Mouse (Mus musculus) monocyte, adult 2 months (primary cell): ENCODE data around the gene Tnip3.

ENCODE experiments used
- DNase-seq, 2 experiments: peaks; one replicate each; pipeline ENCODE4 v3.0.0; 2022; ENCODE audit warnings: low spot score in 2 of 2, low read depth in 1 of 2

Tnip3 gene

GRCm38 (mm10) chr6:65525192-65525591, at the start of gene Tnip3:
Tnip3 (plus strand) TSS chr6:65525313.
- DNase-seq = no peak

DNA sequence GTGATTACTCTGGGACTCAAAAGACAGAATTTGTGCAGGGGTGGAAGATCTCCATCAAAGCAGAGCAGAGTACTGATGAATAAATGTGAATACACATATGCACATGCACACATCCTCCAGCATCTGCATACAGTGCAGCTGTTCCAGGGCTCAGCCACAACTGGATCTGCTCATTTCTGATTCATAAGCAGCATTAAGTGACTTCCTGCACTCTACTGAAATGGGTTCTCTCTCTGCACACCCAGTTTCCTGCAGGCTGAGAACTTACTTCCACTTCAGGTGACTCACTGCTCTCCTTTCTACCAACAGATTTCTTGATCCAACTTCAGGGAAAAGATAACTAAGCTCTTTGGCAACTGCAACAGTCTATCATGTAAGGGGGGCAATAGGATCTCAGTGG, 26.3 kb upstream of the Tnip3 start:
- no peak for DNase-seq

GRCm38 (mm10) chr6:65510051-65510669, 15.0 kb upstream of the Tnip3 start:
- DNase-seq = peak in 1 of 2 experiments; percentile 45

DNA sequence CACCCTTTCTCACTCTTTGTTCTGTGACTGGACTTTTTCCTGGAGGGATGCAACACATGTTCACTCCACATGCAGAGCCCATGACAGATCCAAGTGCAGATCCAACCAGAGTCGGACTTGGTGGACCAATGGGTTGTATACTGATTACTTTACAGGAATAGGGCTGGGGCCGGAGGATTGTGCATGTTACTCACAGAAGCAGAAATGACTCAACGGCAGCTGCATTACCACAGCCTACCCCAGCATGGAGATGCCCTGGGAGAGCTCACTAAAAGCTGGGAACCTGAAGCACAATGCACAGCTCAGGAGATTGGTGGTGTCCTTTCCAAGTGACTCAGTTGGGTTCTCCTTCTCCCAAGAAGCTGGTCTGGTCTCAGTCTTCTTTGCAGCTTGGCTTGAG, 11.3 kb upstream of the Tnip3 start:
- no peak for DNase-seq

GRCm38 (mm10) chr6:65516759-65517158, 8.4 kb upstream of the Tnip3 start:
- DNase-seq = no peak

GRCm38 (mm10) chr6:65520821-65521220, 4.3 kb upstream of the Tnip3 start:
- no peak for DNase-seq

DNA sequence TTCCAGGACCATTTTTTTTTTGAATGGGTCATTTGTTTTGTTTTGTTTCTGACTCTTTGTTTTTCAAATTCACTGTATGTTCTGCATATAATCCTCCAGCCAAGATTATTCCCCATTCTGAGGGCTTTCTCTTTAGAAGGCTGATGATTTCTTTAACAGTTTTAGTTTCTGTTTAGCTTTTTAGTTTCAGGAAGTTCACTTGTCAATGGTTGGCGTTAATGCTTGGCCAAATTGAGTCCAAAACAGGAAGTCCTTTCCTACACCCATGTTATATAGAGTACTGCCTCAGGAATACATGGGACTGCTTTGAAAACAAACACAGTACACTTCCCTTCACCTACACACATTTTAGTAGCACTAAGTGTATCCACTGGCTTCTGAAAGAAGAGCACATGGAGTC, 2.8 kb downstream of the Tnip3 start:
- DNase-seq = no peak

- DNase-seq = no peak
Observed at GRCm38 (mm10) chr6:65531232-65531848, 6.2 kb downstream of the Tnip3 start.

DNA sequence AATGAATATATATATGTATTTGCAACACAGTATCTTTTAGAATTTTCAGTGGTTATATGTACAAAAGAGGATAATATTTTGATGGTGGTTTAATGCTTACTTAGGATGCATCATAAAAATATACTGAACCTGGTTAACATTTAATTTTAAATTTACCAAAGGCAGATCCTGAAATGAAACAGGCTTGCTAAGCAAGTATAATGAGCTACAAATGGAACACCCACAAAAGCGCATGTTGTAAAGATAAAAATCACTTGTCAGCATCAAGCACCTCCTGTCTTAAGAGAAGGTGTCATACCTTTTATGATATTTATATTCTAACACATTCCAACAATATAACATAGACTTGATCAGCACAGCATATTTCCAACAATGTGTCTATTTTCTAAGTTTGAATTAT, 8.6 kb downstream of the Tnip3 start:
- no peak for DNase-seq

- DNase-seq = no peak
Observed at GRCm38 (mm10) chr6:65537327-65537884, 12.3 kb downstream of the Tnip3 start.

GRCm38 (mm10) chr6:65538022-65538652, 13.0 kb downstream of the Tnip3 start:
- no peak for DNase-seq

GRCm38 (mm10) chr6:65538921-65539320, 13.8 kb downstream of the Tnip3 start:
- no peak for DNase-seq

DNA sequence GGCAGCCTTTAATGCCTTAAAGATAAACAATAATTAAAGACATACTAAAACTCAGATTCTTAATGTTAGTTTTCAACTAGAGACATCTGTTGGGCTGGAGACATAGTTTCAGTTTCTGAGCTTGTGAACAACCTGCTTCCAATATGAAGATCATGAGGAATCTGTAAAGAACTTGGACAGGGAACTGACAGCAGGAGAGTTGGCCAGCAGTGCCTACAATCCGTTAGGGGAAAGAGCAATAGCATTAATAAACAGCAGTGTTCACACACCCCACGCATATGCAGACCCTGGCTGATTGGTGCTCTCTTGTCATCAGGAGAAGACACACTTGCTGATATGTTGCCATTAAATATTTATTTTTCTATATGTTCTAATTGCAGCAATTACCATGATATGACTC, 15.0 kb downstream of the Tnip3 start:
- DNase-seq = no peak

DNA sequence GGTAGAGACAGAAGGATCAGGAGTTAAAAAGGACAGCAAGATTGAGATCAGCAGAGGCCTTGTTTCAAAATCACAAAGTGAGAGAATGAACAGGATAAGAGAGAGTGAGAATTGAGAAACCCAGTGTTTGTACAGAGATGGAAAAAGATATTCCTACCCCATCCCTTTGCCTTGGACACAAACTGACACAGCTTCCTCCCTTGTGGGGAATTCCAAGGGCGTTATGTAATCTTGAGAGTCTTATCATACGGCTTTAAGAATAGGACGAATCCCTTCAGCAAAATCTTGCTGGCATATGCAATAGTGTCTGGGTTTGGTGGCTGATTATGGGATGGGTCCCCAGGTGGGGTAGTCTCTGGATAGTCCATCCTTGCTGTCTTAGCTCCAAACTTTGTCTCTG, 16.0 kb downstream of the Tnip3 start:
- DNase-seq = no peak

DNA sequence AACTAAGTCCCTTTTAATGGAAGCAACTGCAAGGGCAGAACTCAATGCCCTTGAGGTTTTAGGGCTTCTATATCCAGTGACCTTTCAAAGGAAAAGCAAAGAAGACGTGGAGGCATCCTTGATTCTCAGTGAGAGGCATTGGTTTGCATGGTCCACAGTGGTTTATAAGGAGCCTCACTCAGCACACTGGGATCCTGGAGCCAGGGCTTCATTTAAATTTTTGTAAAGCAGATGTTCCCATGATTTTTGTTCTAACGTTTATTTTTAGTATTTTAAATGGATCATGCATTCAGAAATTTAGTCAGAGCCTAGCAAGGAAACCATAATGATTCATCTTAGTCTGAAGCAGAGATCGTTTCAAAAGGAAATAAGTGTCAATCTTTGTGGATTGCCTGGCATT, 17.3 kb downstream of the Tnip3 start:
- DNase-seq = no peak

DNA sequence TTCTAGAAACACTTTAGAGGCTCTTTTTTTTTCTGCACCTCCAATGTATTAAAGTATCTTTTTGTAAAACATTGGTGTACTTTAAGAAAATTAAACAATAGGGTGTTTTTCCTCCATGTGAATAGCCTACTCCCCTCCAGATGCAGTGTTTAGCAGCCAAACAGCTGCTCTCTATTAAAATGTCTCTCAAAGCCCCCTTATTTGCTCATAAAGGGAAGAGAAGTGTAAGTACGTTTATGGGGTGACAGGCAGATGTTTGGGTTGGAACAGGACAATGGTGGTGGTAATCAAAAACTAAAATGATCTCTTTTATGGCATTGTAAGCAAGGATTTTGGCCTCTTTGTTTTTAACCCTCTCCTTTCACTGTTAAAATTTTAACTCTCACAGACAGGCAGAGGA, 17.8 kb downstream of the Tnip3 start:
- DNase-seq = no peak

GRCm38 (mm10) chr6:65563887-65564656, 39.0 kb downstream of the Tnip3 start:
- no peak for DNase-seq

DNA sequence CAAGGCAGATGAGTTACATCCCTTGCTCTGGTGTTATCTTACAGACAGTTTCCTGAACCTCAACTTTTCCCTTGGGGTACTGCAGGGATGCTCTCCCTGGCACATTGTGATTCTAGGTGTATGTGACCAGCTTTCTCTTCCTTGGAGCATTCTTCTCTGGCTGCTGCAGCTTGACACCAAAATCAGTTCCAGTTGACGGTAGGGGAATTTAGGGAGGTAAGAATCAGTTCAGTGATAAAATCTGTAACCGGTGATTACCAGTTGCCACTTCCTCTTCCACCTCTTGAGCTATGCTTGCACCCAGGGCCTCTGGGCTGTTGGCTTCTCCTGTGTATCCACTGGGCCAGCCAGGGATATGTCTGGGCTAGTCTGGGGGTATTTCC, 39.5 kb downstream of the Tnip3 start:
- DNase-seq = no peak

DNA sequence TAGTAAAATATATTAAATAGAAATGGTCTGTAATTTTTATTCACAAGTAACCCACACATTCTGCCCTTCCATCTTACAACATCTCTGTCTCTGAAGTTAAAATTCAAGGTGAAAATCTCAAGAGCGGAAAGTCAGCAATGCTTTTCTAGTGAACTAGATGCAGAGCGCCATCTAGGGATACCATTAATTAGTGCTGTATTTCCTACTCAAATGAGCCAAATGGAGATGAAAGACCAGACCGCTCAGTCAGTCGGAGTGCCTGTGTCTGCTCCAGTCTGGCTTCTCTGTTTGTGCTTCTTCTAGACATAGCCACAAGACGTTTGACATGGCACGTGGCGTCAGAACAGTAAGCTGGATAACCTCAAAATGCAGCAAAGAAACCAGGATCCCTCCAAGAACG, 44.6 kb downstream of the Tnip3 start:
- no peak for DNase-seq

GRCm38 (mm10) chr6:65578151-65578973, 53.2 kb downstream of the Tnip3 start:
- DNase-seq = no peak

DNA sequence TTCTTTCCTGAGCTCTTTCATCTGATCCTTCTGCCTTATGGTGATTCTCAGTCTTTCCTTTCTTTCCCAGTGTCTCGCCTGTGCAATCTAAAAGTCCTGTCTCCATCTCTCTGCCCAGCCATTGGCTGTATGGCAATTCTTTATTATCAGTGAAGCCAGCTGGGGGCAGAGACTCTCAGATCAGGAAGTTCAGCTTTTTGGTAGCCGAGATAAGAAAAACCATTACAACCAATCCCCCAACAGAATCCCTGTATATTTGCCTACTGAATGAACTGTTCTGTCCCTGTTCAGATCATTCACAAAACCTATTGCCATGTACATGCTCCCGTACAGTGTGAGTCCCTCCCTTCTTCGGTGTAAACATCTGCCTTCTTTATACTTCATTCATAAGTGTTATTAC, 57.9 kb downstream of the Tnip3 start:
- DNase-seq = no peak
